Comparison of ENCODE assay signal across 7 mouse cellular contexts in genomic region chr15:80704267-80704666, GRCm38 (mm10). TPM values are rescaled to one million over a fixed set of nuclear protein-coding genes. Genes with fewer than 3 reads are reported as not detected.
DNase-seq lines count a peak whose midpoint lies in the region; ATAC-seq lines count a peak whose summit lies in the region.

No protein-coding gene starts in this region.

- no peak overlapping the region for H3K9ac ChIP-seq in hindbrain, embryonic 15.5 days

- no peaks in the 10 kb centered on the region for H3K9me3 ChIP-seq in hindbrain, embryonic 15.5 days

- peaks cover 26% of the 10 kb centered on the region for H3K4me1 ChIP-seq in hindbrain, embryonic 15.5 days (replicated peaks)

- DNase-seq in ZHBTc4 (ENCODE audit: low read depth, low spot score) = peak; percentile 92
- peak; percentile 91 to 92 for DNase-seq in cerebellum, postnatal 14 days
- peak; percentile 79 to 82 for DNase-seq in frontal cortex, postnatal 36 days (ENCODE audit: low spot score in 2 of 2)
- DNase-seq in left cerebral cortex, postnatal 14 days (ENCODE audit: low spot score in 2 of 2) = peak; percentile 83 to 86
- DNase-seq in right cerebral cortex, postnatal 36 days (ENCODE audit: low spot score in 2 of 2) = peak; percentile 73 to 75

- peak; percentile 85 for ATAC-seq in hindbrain, embryonic 15.5 days (ENCODE audit: low FRiP score, low read depth)
- ATAC-seq in megakaryocyte-erythroid progenitor cell, adult 5-6 weeks (replicated peaks; ENCODE audit: low FRiP score, low TSS enrichment, poor library complexity, severe bottlenecking) = peak; percentile 86

- H3K27ac ChIP-seq in hindbrain, embryonic 15.5 days (replicated peaks) = no peak overlapping the region

- intact Hi-C loops in left cerebral cortex, postnatal 14 days (cut with DNase I) = loop anchor here (2.0 to 5.0 kb wide), 2 partner anchors 439 to 617 kb away; partner anchors contain the start of gene Rps19bp1

- WGBS in hindbrain, embryonic 15.5 days = 7% methylated on average over 7 of the region's 7 CpGs

- H3K36me3 ChIP-seq in hindbrain, embryonic 15.5 days = no peaks in the 10 kb centered on the region

- no peaks in the 10 kb centered on the region for H3K27me3 ChIP-seq in hindbrain, embryonic 15.5 days

- peak overlapping the region; percentile 45 for H3K4me2 ChIP-seq in hindbrain, embryonic 15.5 days

- no peak overlapping the region for H3K4me3 ChIP-seq in hindbrain, embryonic 15.5 days

RNA-seq across cellular contexts. Expression of gene Tnrc6b, which starts 6.8 kb away (rescaled TPM):
- 31.7 and 37.6 TPM in 2 replicates for polyA plus RNA-seq in hindbrain, embryonic 15.5 days (2015; fragmentation: Nextera tagmentation; extraction: Ambion mirVana)
- 100 to 1,000 TPM; 127 to 131 TPM for total RNA-seq in left cerebral cortex, postnatal 14 days (2021)
- 79.3 and 89.0 TPM in 2 replicates for total RNA-seq in megakaryocyte-erythroid progenitor cell, adult 5-6 weeks (2014; fragmentation: Nextera tagmentation)
- total RNA-seq in megakaryocyte-erythroid progenitor cell, adult 5-6 weeks (2017) = 40.3 and 48.5 TPM in 2 replicates

RNA-seq across cellular contexts. Expression of gene Fam83f, which starts 32.6 kb away (rescaled TPM):
- polyA plus RNA-seq in hindbrain, embryonic 15.5 days (2015; fragmentation: Nextera tagmentation; extraction: Ambion mirVana) = 0.09 and 0.35 TPM in 2 replicates
- total RNA-seq in left cerebral cortex, postnatal 14 days (2021) = under 1 TPM; 0.37 to 0.53 TPM
- total RNA-seq in megakaryocyte-erythroid progenitor cell, adult 5-6 weeks (2014; fragmentation: Nextera tagmentation) = not detected in 2 replicates
- not detected in 2 replicates for total RNA-seq in megakaryocyte-erythroid progenitor cell, adult 5-6 weeks (2017)
